Mouse (Mus musculus): Measurements from ENCODE around the gene Pxt1.
"Not testable (repeated sequence)": the region's sequence is repeated elsewhere in the genome, so short reads cannot be mapped to it uniquely, and the experiment has no call there.

Pxt1 gene

DNA sequence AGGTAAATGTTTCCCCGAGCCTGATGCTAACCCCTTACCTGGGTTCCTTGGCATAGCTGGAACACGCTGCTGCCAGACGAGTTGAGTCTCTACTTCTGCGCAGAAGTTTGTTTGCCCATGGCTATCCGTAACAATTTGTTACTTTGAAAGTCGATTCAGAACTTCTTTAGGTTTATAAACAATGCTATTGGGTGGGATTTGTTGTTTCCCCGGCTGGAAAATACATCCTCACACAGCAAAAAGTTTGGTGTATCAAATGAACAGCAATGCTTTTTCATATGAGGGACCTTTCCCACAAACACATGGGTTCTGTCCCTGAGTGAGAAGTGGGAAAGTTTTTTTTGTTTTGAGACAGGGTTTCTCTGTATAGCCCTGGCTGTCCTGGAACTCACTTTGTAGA is at the start of gene Pxt1:
Gene Pxt1 (minus strand): TSS at position 101 of the 400 bp plus-strand sequence.
- DNase-seq: no peak

DNA sequence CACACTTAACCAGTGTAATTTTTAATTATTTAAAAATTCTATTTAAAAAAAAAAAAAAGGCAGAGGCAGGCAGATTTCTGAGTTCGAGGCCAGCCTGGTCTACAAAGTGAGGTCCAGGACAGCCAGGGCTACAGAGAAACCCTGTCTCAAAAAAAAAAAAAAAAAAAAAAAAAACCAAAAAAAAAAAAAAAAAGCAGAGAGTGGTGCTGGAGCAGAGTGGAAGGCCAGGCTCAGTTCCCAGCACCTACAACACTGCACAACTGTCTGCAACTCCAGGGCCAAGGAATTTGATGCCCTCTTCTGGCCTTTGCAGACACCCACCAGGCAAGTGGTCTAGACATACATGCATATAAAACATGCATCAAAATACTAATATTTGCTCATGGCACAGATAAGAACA is 49.4 kb upstream of the Pxt1 start:
- DNase-seq: not testable (repeated sequence)

DNA sequence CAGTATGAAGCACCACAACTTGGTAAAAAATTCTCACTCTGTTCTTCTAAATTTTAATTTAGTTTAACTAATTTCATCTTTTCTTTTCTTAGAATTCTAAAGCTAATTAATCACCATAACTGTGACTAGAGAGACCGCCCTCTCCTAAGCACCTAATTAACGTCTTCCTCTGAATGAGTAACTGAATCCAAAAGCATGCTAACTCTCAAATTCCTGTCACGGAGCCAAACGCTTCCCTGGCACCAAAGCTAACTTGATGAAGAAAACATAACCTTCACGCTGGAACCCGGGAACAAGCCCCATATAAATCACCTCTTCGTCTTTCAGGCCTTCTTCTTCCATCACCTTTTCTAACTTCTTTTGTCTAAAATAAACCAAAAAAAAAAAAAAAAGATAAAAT is 48.5 kb upstream of the Pxt1 start:
- DNase-seq: peak; percentile 38 to 56

DNA sequence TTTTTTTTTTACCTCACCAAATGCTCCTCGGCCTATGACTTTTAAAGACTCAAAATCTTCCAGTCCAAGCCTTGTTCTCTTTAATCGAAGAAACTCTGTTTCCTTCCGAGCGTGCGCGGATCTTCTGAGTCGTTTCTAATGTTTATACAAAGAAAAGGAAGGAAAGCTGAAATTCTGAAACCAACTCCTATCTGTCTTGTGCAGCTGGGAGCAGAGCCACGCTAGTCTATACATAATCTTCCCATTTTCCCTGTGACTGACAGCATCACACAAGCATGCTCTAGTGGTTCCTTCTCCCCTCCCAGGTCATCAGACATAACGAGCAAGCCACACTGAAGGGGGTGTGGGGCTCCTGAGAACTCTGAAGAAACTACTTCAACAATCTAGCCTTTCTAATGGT is 47.6 kb upstream of the Pxt1 start:
- no peak for DNase-seq

DNA sequence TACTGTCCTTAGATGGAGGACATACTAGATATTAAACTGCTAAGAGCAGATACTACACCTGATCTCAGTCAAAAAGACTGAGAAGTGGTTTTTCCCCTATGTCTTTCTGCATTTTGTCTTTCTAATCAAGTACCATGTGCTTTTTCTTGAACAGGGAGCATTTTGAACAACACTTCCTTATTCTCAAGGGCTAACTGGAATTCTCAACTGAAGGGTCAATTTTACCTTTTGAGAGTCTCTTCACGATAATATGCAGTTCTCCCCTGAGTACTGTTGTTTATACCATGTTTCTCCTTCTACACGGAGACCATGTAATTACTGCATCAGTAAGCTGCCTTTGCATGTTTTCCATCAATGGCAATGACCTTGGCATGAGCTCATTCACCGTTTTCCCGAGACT is 46.4 kb upstream of the Pxt1 start:
- no peak for DNase-seq

DNA sequence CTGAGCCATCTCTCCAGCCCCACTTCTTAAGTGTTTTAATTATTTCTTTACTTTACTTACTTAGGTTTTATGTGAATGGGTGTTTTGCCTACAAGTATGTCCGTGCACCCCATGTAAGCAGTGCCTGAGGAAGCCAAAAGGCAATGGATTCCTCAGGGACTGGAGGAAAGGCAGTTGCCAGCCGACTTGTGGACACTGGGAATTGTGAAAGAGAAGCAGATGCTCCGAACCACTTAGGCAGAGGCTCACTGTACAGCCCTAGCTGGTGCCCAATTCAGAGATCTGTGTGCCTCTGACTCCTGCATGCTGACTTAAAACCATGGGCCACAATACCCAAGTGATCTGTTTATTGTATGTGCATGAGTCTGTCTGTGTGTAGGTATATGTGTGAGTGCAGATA is 45.4 kb upstream of the Pxt1 start:
- DNase-seq: no peak

DNA sequence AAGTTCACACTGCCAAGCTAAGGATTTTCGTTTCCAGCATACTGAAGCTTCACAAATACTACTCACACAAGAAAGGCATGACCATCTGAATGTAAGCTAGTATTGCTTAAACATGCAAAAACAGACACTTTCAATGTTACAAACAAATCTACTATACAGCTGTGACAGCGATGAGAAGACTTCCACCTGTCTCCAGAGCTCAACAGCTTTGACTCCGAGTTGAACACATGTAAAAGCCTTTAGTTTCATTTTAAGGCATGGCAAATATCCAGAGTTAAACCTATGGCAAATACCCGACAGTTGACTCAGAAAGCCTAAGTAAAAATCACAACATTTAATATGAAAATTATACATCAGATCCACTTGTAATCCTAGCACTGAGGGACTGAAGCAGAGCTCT is 44.7 kb upstream of the Pxt1 start:
- no peak for DNase-seq

DNA sequence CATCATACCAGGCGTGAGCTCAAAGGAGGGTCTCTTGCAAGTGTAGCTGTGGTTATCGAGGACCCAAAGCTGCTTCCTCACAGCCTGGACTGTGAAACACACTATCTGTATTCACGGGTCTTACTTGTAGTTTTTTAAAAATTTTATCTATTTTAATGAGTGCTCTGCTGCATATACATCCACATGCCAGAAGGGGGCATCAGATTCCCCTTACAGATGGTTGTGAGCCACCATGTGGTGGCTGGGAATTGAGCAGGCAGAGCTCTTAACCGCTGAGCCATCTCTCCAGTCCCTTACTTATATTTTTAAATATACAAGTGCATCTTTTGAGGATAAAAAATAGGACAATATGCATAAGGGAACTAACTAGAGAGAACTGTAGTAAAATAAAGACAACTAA is 44.1 kb upstream of the Pxt1 start:
- peak; percentile 19 to 40 for DNase-seq

DNA sequence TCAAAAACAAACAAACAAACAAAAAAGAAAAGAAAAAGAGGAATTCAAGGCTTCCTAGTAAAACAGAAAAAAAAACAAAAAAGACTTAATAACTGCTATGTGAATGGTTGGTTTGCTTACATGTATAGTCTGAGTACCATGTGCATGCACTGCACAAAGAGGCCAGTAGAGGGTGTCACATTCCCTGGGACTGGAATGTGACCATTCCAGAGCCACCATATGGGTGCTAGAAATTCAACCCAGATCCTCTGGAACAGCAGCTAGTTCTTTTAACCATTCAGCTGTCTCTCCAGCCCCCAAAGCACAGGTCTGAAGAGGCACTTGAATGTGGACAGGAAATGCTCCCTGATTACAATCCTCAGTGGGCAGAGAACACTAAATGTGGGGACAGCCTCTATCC is 43.2 kb upstream of the Pxt1 start:
- peak; percentile 23 to 24 for DNase-seq

DNA sequence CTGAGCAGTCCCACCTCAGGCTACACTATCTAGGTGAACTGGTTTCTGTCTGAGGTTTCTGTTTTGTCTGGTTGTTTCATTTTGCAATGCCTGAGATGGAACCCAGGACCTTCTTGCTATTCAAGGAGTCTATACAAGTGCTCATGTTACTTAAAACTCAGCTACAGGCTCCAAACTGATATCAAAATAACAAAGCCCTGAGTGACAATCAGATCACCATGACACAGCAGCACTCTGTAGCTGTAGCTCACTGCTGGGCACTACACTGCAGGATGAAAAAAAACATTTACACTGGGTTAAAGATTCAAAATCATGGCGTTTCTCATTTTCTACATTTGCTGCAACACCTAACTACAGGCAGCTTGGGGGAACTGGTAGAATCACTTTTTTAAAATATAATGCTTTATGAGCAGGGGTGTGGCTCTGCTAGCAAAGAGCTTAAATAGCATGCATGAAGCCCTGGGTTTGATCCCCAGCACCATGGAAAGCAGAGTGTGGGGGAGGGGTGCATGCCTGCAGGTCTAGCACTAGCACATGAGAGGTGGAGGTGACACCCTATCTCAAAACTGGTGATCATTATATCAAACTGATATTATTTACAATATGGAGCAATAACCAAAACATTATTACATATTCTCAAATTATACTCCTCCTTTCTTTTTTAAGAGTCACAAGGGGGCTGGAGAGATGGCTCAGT is 41.2 kb upstream of the Pxt1 start:
- no peak for DNase-seq

DNA sequence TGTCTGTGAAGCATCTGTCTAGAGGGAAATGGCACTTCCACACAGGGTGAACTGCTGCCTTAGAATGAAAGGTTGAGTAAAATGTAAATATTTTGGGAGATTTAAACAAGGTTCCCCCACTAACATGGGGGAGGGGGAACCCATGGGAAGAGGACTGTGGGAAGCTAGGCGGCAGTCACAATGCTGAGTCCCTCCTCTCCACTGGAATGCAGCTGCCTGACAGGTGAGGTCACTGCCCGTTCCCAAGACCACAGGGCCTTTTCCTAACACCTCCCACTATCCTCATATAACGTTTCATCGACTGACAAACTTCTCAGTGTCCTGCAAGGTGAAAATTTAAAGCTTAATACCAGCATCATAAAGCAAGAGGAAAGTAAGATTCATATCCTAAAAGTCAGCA is 39.0 kb upstream of the Pxt1 start:
- DNase-seq: no peak

DNA sequence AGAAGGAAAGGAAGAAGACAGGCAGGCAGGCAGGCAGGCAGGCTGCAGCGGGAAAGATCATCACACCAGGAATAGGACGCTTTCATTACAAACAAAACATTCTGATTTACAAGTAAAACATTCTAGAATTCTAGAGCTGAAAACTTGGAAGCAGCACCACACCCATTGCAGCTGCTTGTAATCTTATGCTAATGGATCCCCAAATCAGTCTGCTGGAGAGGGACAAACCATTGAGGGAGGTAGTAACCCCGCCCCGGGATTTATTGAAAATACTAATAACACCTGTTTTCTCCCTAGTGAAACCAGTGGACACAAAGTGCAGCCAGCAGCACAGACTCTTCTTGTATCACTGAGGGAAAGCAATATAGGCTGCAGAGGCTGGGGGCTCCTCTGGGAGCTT is 37.4 kb upstream of the Pxt1 start:
- DNase-seq: no peak

DNA sequence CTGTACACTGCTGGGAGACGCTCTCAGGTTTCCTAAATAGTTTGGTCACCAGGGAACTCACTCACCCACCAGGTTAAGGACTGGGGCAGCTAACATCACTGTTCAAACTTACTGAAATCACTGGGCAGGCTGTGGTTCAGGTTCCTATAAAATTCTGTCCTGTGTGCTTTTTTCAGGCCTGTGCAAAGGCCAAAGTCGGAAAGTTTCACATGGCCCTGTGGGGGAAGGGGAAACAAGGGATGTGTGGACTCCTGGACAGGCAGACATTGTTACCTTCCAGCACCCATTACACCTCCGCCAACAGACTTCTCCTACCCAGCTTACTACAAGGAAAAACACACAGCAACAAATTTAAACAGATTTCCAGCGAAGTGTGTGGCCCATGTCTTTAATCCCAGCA is 35.5 kb upstream of the Pxt1 start:
- no peak for DNase-seq

DNA sequence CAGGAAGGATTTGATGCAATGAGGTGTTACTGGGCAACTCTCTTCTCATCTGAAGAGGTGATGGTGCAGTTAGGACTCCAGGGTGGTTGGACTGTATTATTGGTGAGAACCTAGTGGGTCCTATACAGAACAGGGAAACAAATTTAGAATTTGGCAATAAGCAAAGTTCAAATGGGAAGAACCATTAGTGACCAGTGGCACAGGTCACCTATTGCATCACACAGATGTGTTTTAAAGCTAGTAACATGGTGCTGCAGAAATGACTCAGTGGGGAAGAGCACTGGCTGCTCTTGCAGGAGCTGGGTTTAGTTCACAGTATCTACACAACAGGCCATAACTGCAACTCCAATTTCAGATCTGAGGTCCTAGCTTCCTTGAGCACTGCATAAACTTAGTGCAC is 26.5 kb upstream of the Pxt1 start:
- no peak for DNase-seq

DNA sequence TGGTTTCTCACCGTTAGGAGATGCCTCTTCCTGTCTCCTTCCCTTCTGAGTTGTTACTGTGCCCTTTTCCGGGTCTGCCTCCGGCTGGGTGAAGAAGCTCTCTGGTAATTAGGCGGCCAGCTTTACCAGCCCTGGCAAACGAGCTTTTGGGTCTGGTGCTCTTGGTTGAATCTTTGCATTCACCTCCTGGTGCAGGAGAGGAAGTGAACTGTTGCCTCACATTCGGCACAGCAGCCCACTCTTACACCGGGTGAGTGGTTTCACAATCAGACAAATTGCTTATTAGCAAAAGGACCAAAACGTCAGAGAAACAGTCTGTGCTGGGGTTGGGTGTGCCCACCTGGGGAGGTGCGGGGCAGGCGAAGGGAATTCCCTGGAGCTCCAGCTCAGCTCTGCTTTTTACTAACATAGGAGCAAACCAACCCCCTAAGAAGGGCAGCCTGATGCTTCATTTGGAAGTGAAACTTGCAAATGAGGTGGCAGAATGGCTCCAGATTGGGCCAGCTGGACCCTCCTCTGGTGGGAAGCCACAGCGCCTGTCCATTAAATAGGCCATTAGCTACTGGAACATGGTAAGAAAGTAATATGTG is 23.5 kb upstream of the Pxt1 start:
- peak; percentile 18 to 24 for DNase-seq

DNA sequence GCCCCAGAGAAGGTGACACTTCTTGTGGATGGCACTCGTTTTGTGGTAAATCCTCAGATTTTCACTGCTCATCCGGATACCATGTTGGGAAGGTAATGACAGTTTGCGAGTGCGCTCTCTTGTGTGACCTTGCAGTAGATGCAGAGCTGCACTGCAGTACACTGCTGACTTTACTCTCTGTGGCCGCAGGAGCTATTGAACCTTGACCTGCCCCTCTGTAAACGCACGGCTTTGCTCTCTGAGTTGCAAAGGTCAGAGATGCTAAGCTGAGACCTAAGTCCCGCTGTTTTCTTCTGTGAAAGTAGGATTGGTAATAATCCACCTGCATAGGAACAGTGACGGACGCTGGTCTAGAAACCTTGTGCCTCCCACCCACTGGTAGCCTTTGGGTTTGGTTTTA is 18.0 kb upstream of the Pxt1 start:
- DNase-seq: no peak

DNA sequence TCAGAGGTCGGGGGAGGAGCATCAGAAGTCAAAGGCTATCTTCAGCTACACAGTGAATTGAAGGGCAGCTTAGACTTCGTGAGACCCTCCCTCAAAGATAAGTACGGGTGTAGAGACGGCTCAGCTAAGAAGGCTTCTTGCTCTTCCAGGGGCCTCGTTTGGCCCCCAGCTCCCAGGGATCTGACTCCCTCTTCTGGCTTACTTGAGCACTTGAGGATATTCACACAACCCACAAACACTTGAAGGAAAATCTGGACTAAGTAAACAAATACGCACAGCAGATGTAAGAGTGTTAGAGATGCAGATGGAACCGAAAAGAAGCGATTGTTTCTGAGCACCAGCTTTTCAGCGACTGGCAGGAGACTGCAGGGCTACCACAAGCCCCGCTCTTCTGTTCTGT is 17.0 kb upstream of the Pxt1 start:
- DNase-seq: no peak

DNA sequence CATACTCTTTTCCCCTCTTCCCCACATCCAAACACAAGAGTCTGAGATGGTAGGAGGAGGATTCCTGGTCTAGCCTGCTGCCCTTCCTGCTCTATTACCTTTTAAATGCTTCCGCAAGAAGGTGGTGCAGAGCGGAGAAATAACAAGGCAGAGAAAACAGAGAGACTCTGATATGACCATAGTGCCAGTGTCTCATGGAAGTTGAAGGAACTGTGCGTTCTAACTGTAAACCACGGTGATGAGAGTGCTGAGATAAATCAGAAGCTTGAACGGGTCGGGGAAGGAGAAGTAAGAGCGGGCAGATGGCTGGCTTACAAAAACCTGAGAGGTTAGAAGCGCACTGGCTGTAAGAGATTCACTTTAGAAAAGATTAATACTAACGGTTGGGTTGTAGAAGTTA is 10.8 kb upstream of the Pxt1 start:
- no peak for DNase-seq

DNA sequence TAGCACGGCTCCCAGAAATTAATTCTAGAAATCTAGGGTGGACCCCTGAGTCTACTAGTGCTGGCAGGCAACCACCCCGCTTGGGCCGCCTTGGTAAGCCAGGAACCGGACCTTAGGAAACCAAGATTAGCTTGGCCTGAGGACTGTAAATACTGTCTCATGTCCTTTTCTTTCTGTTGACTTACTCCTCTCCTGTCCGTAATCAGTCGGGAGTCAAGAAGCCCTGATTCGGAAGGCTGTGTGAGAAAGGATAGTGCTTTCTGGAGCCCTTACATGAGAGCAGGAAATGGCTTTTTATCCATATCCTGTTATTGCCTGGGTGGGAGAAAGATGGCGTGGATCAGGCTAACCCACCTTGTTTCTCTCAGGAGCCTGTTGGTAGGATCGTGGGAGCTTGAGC is 9.6 kb upstream of the Pxt1 start:
- no peak for DNase-seq

DNA sequence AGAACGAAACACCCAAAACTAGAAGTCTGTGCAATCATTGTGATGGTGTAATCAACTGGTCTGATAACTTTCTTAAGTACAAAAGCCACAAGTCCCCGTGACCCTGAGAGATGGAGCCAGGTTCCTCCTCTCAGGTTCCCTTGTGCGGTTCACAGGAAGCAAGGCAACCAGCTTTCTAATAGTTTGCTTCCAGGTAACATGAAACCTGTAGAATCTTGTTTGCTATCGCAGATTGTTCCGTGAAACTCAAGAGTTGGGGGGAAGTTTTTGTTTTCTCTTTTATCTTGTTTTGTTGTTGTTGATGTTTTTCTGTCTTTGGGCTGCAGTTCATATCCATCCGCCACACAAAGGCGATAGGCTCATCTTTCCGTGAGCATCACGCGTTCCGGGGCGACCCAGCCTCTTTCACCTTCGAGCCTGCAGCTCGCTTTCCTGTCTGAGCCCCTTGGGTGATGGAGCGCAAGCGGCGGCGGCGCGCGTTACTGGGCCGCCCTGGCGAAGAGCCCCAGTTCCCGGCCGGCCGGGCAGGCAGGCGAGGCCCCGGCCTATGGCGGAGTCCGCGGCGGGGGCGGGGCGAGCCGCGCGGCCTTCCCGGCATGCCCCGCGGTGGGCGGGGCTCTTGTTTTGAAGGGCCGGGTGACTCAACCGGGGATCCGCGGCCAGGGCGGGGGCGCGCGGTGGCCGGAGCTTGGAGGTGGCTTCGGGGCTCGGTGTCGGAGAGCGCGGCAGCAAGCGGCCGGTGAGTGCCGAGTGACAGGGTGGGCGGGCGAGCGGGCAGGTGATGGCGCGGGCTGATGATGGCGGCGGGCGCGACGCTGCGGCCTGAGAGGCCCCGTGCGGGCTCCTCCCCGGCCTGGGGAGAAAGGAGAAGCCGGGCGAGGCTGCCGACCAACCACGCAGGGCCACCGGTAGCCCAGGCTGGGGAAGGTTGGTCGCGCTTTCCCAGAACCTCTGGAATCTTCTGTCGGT is 8.5 kb upstream of the Pxt1 start, which contains the start of gene Kctd20:
Gene Kctd20 (plus strand): TSS at position 120 of the 969 bp plus-strand sequence.
- DNase-seq: peak; percentile 92 to 95

DNA sequence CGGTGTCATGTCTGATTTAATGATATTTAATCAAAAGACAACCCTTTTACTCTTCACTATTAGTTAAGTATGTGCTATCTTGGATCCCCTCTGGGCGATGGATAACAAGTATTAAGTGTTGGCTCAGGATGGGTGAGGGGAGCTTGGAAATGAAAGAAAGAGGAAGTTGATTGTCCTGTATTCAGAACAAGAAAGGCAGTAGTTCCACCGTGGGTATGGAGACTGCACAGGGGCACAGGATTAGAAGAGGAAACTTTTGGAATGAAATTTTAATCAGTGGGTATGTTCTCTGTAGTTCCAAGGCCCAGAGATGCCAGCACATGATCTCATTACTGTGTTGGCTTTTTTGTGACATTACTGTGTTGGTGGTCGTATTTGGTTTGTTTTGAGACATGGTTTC is 7.1 kb upstream of the Pxt1 start:
- no peak for DNase-seq

DNA sequence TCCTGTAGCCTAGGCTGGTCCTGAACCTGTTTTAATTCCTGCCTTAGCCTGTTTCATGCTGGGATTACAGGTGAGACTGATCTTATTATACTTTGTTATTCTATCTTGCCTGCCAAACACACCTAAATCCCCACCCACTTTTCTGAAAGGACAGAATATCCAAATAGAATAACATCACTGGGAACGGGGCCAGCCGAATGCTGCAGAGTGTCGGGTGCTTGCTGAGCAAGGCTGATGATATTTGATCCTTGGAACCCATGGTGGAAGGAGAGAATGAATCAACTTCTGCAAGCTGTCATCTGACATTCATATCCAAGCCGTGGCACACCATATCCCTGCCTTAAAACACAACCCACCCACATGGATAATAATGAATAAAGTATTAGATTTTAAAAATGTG is 5.0 kb upstream of the Pxt1 start:
- no peak for DNase-seq

DNA sequence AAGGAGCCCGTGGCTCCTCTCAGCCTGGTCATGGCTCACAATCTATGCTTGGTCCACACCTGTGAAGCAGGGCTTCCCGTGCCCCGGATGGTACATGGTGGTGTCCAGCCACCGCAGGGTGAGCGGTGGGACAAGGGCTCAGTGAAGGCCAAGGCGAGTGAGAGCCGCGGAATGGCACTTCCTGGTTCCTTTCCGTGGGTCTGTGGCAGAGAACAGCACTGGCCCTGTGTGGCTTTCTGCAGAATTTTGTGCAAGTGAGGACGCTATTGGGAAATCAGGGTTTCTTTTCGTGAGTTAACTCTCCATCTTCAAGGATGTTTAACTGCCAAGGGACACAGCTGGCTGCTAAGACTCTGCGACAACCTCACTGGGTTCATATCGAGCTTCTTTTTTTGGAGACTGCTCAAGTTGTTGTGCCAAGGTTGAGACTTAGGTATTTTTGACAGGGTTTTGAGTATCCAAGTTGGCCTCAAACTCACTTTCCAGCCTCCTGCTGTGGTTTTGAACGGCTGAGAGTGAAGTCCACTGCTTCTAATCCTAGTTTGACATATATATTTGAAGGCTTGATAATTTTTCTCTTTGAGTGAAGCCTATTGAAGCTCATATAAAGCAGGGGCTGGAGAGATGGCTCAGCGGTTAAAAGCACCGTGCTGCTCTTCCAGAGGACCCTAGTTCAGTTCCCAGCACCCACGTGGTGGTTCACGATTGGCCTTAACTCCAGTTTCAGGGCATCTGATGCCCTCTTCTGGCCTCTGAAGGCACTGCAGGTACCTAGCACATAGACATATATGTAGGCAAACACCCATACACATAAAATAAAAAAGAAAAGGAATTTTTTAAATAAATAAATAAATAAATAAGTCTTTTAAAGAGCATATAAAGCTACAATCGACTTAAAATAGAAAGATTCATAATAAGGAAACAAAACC is 3.6 kb upstream of the Pxt1 start:
- no peak for DNase-seq

All from lung, adult 18-20 months (tissue).